Mouse (Mus musculus) left cerebral cortex, adult 2 months (tissue): Measurements from ENCODE around the gene Pax2. TPM values are rescaled to one million over a fixed set of nuclear protein-coding genes. Genes with fewer than 3 reads are reported as not detected.
"Not testable (repeated sequence)": the region's sequence is repeated elsewhere in the genome, so short reads cannot be mapped to it uniquely, and the experiment has no call there.

Experiments
- DNase-seq, 2 experiments: peaks; one replicate each; pipeline ENCODE4 v3.0.0; 2021 to 2022; ENCODE audit warnings: low spot score in 2 of 2, mixed read lengths in 1 of 2; ENCODE audit errors: extremely low spot score in 1 of 2
- H3K27ac ChIP-seq: fragments of 200-600 bp; 2 replicates; pipeline ENCODE4 v1.8.1; 2022
- H3K4me3 ChIP-seq: fragments of 200-600 bp; 2 replicates; pipeline ENCODE4 v1.8.1; 2022
- CTCF ChIP-seq: fragments of 200-600 bp; IDR thresholded peaks from 2 replicates; pipeline ENCODE4 v1.8.1; 2022; ENCODE audit warnings: antibody characterized with exemption, mild to moderate bottlenecking, moderate library complexity
- intact Hi-C: fragments of 180-260 bp; cut with DNase I; formaldehyde crosslinking; loops from one replicate; pipeline ENCODE4 v1.15.1; 2025
- total RNA-seq, 2 experiments: library from RNA; stranded (reverse); gene quantifications; 2 replicates each; pipeline ENCODE4 v1.2.3; 2021

The Pax2 gene
- total RNA-seq, 2 experiments from 2014 or later: 0.14 to 0.28 TPM

DNA sequence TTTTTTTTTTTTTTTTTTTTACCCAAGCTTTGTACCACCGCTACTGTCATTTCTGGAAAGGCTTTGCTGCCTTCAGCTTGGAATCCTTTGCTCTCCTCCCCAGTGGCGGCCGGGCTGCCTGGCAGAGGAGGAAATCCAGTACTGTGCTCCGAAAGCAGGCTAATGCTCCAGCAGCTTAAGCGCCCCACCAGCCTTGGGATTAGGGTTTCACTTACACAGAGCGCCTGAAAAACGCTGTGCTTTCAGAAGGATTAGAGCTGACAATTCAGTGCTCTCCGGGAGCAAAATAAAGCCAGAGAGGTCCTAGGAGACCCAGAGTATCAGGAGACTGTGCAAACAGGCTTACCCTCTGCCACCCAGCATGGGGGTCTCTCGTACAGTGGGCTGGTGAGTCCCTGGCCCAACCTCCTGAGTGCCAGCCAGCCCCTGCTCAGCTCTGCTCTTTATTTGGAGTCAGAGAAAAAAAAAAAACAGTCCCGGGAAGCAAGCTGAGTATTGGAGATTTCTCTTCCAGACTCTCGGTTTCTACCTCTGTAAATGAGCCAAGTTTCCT lies 69.4 kb downstream of the Pax2 start:
- intact Hi-C loops: no loop called here
- Histone ChIP-seq H3K27ac (no peak overlapping the region), H3K4me3 (no peak overlapping the region)
- no peak for TF ChIP-seq CTCF
- no peak for DNase-seq

DNA sequence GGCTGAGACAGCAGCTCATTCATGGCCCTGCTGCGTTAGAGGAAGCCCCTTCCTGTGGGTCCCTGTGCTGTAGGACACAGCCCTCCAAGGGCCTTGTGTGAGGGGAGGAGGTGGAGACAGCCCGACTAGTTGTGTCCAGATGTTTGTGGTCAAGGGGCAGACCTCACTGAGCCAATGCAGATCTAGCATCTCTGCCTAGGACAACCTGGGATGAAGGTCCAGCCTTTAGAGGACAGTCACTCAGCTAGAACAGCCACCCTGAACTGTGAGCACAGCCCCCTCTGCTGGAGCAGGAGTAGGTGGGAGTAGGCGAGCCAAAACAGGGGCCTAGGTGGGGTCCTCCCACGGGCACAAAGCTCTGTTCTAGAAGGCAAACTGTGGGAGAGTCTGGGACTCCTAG lies 70.0 kb downstream of the Pax2 start:
- H3K4me3 ChIP-seq: no peak overlapping the region
- no peak overlapping the region for H3K27ac ChIP-seq
- TF ChIP-seq CTCF: no peak; the same call in none of the 2 replicates
- intact Hi-C loops: no loop called here
- no peak for DNase-seq

DNA sequence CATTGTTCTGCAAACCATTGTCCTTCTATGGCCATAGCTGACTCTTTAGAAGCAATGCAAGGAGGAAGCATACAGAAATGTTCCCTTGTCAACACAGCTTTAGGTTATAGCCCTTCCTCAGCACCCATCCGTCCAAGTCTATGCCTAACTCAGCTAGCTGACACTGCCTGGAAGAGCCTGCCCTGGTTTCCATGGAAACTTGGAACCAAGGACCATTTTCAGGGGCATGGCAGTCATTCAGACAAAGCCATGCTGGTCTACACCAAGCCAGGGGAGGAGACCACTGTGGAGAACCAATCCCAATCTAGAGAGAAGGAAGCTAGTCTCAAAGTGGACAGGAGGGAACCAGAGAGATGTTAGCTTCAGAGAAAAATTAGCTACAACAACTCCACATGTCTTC lies 77.5 kb downstream of the Pax2 start:
- Histone ChIP-seq H3K4me3 (no peak overlapping the region), H3K27ac (no peak overlapping the region)
- intact Hi-C loops: no loop called here
- DNase-seq: no peak
- no peak for TF ChIP-seq CTCF

GRCm38 (mm10) chr19:44834218-44835041 lies 78.6 kb downstream of the Pax2 start:
- intact Hi-C loops: loop anchor here (5.0 kb wide), 3 partner anchors 72 to 1232 kb away; no protein-coding TSS in a partner anchor
- H3K4me3 ChIP-seq: no peak overlapping the region
- no peak overlapping the region for H3K27ac ChIP-seq
- TF ChIP-seq CTCF: no peak
- no peak for DNase-seq

GRCm38 (mm10) chr19:44835042-44835930 lies 79.4 kb downstream of the Pax2 start:
- DNase-seq: no peak
- Histone ChIP-seq H3K4me3 (peak overlapping the region; percentile 37; the same call in 1 of the 2 replicates), H3K27ac (no peak overlapping the region)
- TF ChIP-seq CTCF: no peak
- intact Hi-C loops: loop anchor here (5.0 kb wide), 3 partner anchors 73 to 1233 kb away; no protein-coding TSS in a partner anchor

- no peak for DNase-seq
- Histone ChIP-seq H3K4me3 (peak overlapping the region; percentile 37), H3K27ac (no peak overlapping the region)
- intact Hi-C loops: loop anchor here (5.0 kb wide), 3 partner anchors 74 to 1234 kb away; no protein-coding TSS in a partner anchor
- no peak for TF ChIP-seq CTCF
Measured at GRCm38 (mm10) chr19:44835931-44836861, 80.4 kb downstream of the Pax2 start.

GRCm38 (mm10) chr19:44837426-44838205 lies 81.8 kb downstream of the Pax2 start:
- no peak for DNase-seq
- TF ChIP-seq CTCF: no peak
- Histone ChIP-seq H3K27ac (no peak overlapping the region), H3K4me3 (no peak overlapping the region)
- intact Hi-C loops: loop anchor here (5.0 kb wide), 3 partner anchors 75 to 1235 kb away; no protein-coding TSS in a partner anchor

GRCm38 (mm10) chr19:44838321-44838720 lies 82.5 kb downstream of the Pax2 start:
- intact Hi-C loops: loop anchor here (5.0 kb wide), 3 partner anchors 76 to 1236 kb away; no protein-coding TSS in a partner anchor
- no peak for DNase-seq

GRCm38 (mm10) chr19:44842661-44843060 lies 86.8 kb downstream of the Pax2 start:
- DNase-seq, H3K27ac ChIP-seq, intact Hi-C loops, H3K4me3 ChIP-seq: not testable (repeated sequence)

More at GRCm38 (mm10) chr19:44838321-44838720, 82.5 kb downstream of the Pax2 start:
- Histone ChIP-seq H3K27ac (no peak overlapping the region), H3K4me3 (no peak overlapping the region)
- no peak for TF ChIP-seq CTCF

- no peak for DNase-seq
- Histone ChIP-seq H3K27ac (no peak overlapping the region), H3K4me3 (no peak overlapping the region)
- no peak for TF ChIP-seq CTCF
- intact Hi-C loops: no loop called here
Measured at GRCm38 (mm10) chr19:44849465-44849864, 93.6 kb downstream of the Pax2 start.
